Mouse (Mus musculus) ES-CJ7 (cell line): ENCODE measurements around the gene 4931422A03Rik.

Source experiments
- DNase-seq: peaks from one replicate; pipeline ENCODE4 v3.0.0; 2011; ENCODE audit warnings: low read depth, low spot score

Gene 4931422A03Rik

DNA sequence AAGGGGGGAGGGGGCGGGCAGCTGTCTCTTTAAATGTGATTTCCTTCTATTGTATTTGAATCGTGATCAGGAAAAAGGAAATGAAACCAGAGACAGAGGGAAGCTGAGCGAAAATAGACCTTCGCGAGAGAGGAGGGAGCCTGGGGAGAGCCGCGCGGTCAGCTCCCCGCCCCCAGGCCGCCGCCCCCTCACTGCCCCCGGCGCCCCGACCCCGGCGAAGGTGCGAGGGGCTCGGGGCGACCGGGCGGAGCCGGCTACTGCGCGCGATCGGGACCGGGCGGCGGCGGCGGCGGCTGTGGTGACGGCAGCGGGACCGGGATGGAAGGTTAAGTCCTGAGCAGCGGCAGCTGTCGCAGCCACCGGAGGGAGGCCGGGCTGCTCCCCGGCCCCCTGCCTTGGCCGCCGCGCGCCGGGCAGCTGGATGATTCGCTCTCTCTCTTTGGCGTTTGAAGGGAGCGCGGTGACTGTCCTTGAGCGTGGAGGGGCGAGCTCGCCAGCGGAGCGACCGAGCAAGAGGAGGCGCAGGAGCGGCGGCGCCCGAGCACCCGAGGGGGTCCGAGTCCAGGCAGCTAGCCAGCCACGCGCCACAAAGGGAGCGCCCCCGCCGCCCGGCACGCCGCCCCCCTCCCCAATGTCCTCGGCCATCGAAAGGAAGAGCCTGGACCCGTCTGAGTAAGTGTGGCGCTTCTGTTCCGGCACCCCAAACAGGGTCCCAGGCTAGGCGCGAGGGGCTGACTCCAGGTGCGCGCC, 57.9 kb downstream of the 4931422A03Rik start:
- DNase-seq: peak; percentile 31

DNA sequence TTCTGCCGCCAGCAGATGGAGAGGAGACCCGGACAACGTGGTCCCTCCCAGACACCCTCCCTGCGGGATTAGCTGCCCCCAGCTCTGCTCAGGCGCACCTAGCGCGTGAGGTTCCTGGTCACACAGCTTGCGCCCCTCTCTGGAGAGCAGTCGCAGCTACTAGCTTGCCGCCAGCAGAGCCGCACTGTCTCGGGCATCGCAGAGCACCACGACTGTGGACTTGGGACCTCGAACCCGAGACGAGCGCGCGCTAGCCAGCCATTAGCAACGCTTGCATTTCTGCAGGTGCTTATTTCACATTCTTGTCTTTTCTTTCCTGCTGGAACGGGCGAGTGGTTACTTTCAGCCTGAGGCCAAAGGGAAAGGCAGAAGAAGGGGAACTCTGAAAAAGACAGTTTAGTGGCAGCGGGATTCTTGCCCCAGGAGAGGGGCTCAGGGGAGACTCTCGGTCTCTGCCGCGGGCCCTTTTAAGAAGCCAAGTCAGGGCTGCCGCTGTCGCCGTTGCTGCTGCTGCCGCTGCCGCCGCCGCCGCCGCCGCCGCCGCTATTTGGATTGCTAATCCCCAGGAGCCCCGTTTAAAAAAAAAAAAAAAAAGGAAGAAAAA, 58.6 kb downstream of the 4931422A03Rik start:
- peak; percentile 88 for DNase-seq

GRCm38 (mm10) chr2:103968919-103969436, 59.2 kb downstream of the 4931422A03Rik start:
- DNase-seq: no peak

DNA sequence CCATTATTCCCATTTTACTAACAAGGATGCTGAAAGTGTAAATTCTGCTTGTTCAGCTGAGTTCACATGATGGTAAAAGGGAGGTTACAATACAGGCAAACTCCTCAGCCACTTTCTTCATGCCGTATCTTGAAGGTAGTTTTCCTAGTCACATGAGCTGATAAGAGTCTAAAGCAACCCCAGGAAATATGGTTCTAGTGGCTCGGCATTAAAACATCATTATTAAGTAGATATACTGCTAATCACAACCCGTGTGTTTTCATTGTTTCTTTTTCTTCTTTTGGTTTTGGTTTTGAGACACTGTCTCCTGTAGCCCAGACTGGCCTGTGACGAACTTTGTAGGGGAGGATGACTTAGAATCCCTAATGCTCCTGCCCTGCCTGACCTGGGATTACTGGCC, 60.0 kb downstream of the 4931422A03Rik start:
- no peak for DNase-seq

- no peak for DNase-seq
Measured at GRCm38 (mm10) chr2:103965391-103965790, 62.8 kb downstream of the 4931422A03Rik start.

DNA sequence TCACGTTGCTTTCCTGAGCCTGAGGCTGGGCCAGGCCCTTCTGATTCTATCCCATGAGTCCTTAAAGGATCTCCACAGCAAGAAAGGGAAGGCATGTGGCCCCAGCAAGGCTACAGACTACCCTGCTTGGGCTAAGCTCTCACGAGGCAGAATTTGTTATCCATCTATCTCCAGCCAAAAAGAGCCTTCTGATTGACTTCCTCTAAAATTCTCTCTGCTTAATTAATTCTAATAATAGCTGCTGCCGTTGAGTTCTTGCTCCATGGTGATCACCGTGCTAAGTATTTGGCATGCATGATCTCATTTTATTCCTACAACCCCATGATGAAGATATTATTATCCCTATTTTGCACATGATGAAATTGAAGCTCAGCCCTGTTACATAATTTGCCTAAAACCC, 65.8 kb downstream of the 4931422A03Rik start:
- DNase-seq: no peak

DNA sequence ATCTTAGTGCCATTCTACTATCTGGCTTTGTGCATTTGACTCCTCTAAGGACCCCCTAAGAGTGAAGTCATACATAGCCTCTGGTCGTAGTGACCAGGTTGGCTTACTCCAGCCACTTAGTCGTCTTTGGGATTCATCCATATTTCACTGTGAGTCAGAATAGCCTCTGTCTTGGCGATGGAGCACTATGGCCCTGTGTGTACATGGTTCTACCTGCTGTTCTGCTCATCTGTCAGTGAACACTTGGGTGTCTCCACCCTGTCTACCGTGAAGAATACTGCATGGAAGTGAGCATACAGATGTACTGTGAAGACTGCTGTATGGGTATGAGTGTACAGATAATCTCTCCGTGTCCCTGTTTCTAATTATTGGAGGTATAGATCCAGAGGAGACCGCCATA, 68.6 kb downstream of the 4931422A03Rik start:
- DNase-seq: no peak

- DNase-seq: no peak
Measured at GRCm38 (mm10) chr2:103959066-103959465, 69.1 kb downstream of the 4931422A03Rik start.

DNA sequence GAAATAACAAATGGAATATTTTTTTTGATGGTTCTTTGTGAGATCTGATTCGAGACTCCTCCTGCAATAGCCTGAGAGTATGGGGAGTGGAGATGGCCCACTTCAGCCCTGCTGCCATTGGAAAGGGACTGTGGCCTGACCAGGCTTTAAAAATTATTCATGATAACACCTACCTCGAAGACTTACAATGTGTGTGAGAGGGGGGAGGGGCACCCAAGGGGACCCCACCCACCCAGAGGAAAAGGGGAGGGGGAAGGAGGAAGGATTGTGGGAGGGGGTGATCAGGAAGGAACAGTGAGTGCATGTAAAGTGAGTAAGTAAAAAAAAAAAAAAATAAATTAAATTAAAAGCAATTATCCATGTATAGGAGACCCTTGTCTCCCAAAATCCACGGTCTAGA, 69.5 kb downstream of the 4931422A03Rik start:
- DNase-seq: no peak

- no peak for DNase-seq
Measured at GRCm38 (mm10) chr2:103957649-103958546, 70.3 kb downstream of the 4931422A03Rik start, which contains the start of gene Lmo2. Gene Lmo2, plus strand, starts transcription at chr2:103957986.

DNA sequence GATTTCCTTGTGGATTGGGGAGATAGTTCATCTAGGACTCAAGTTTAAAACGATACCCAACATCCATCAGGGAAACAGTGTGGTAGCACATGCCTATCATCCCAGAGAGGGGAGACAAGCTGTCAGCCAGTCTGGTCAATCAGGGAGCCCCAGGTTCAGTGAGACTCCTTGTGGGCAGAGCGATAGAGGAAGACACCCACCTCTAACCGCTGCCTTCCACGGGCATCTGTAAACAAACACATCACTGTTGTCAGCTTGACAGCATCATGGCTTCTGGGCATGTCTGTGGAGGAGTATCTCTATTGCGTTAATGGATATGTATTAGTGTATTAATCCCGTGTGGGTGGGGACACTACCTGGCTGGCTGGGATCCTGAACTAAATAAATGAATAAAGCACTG, 71.3 kb downstream of the 4931422A03Rik start:
- DNase-seq: no peak

GRCm38 (mm10) chr2:103955714-103956113, 72.4 kb downstream of the 4931422A03Rik start:
- no peak for DNase-seq

GRCm38 (mm10) chr2:103953050-103953835, 74.9 kb downstream of the 4931422A03Rik start:
- no peak for DNase-seq

- DNase-seq: no peak
Measured at GRCm38 (mm10) chr2:103947982-103948655, 80.0 kb downstream of the 4931422A03Rik start.

DNA sequence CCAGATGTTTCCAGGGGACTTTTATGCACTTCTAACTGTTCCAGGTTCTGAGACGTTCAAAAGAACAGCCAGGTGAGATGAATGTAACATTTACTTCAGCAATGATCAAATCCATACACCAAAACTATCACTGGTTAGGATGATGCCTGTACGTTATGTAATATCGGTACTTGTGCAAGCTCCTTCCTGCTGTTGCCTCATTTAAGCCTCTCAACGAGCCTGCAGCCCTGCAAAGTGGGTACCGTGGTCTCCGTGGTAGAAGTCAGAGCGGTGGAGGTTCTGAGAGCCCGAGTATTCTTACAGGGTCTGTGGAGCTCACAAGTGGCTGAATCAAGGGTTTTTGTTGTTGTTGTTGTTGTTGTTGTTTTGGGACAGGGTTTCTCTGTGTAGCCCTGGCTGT, 81.3 kb downstream of the 4931422A03Rik start:
- DNase-seq: no peak

- no peak for DNase-seq
Measured at GRCm38 (mm10) chr2:103945571-103946092, 82.5 kb downstream of the 4931422A03Rik start.

DNA sequence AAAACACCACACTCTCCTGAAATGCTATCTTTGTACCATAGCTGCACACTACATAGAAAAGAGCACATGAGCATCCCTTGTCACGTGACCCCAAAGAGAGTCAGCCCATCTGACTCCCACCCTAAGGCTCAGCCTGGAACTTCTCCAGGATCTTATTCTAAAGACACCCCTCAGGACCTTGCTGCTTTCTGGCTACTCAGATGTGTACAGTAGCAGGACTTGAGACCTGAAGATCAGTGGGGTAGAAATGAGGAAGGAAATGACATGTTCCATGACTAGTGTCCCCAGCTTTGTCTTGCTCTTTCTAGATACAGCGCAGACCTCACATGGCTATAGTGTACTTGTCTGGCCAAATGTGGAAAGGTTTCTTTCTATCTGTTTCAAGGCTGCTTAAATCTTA, 83.3 kb downstream of the 4931422A03Rik start:
- DNase-seq: no peak

GRCm38 (mm10) chr2:103941085-103941484, 87.1 kb downstream of the 4931422A03Rik start:
- no peak for DNase-seq

DNA sequence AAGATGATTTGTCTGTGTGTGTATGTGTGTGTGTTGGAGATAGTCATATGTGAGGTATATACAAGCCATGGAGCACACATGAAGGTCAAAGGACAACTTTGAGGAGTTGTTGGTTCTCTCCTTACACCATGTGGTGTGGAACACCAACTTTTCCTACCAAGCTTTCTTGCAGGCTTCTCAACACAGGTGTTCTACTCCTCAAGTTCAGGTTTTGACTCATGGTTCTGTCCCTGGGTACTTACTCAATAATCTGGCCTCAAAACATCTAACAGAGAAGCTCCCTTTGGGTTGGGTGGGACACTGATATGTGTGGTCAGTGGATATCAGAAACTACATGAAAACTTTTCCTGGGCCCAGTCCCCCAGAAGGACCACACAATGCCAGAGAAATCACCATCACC, 89.2 kb downstream of the 4931422A03Rik start:
- DNase-seq: no peak

DNA sequence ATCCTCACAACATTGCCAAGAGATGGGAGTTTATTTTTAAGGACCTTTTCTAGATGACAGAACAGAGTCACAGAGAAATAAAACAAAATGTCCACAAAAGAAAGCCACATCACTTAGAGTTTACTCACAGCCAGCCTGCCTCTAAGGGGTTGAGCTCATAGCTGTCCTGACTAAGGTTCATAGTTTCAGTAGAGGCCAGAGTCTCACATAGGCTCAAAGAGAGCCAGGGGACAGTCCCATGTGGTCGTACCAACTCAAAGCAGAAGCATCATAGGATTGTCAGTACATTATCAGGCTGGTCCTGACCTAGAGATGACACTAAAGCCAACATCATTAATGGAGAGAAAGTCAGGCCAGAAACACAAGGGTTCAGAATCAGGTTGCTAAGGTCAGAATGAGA, 89.6 kb downstream of the 4931422A03Rik start:
- DNase-seq: no peak
